Comparison of ENCODE assay signal across 14 mouse cellular contexts in genomic region chr4:126885953-126886352, GRCm38 (mm10).
DNase-seq lines count a peak whose midpoint lies in the region; ATAC-seq and TF ChIP-seq lines count a peak whose summit lies in the region.
"Had no signal": no experiment of that assay in that cellular context is flagged by ENCODE, and none has a peak within 500 bp of the region (broad histone marks: within the 10 kb centered on the region; RNA-seq: fewer than 3 reads in every experiment).

No protein-coding gene starts in this region.

- no peak overlapping the region for H3K9ac ChIP-seq in forebrain, embryonic 14.5 days (ENCODE audit: low read length)
- no peak overlapping the region for H3K9ac ChIP-seq in liver, postnatal 0 days (replicated peaks)
- no peak overlapping the region for H3K9ac ChIP-seq in ES-Bruce4 (ENCODE audit: low read depth, poor library complexity, severe bottlenecking)
- H3K9ac ChIP-seq: forebrain, embryonic 15.5 days had no signal

- H3K4me3 ChIP-seq in forebrain, embryonic 14.5 days (ENCODE audit: low read depth, low read length): no peak overlapping the region
- H3K4me3 ChIP-seq in forebrain, embryonic 10.5 days: no peak overlapping the region
- H3K4me3 ChIP-seq in liver, postnatal 0 days (ENCODE audit: low read depth, low read length): no peak overlapping the region
- H3K4me3 ChIP-seq in ES-Bruce4 (ENCODE audit: low read depth, low read length): no peak overlapping the region
- H3K4me3 ChIP-seq: forebrain, embryonic 15.5 days had no signal

- H3K9me3 ChIP-seq in forebrain, embryonic 14.5 days (replicated peaks; ENCODE audit: control insufficient read depth, low read length): no peaks in the 10 kb centered on the region
- no peaks in the 10 kb centered on the region for H3K9me3 ChIP-seq in forebrain, embryonic 10.5 days
- no peaks in the 10 kb centered on the region for H3K9me3 ChIP-seq in liver, postnatal 0 days (ENCODE audit: low read length)
- no peaks in the 10 kb centered on the region for H3K9me3 ChIP-seq in ES-Bruce4 (replicated peaks; ENCODE audit: control insufficient read depth, insufficient read depth, low read length, poor library complexity, severe bottlenecking)
- H3K9me3 ChIP-seq: forebrain, embryonic 15.5 days; G1E had no signal

- no peak for ATAC-seq in forebrain, embryonic 14.5 days
- no peak for ATAC-seq in liver, postnatal 0 days
- no peak for ATAC-seq in erythroid progenitor cell, adult 5-6 weeks (replicated peaks; ENCODE audit: low FRiP score, poor library complexity, severe bottlenecking)
- ATAC-seq: forebrain, embryonic 15.5 days; intestine, embryonic 16.5 days had no signal

- H3K4me2 ChIP-seq in forebrain, embryonic 14.5 days (ENCODE audit: low read length): no peak overlapping the region
- H3K4me2 ChIP-seq in liver, postnatal 0 days (ENCODE audit: low read depth, low read length): no peak overlapping the region
- H3K4me2 ChIP-seq: forebrain, embryonic 15.5 days had no signal

- peaks cover 63% of the 10 kb centered on the region for H3K36me3 ChIP-seq in forebrain, embryonic 14.5 days (ENCODE audit: control insufficient read depth, insufficient read depth, low read length)
- peaks cover 83% of the 10 kb centered on the region for H3K36me3 ChIP-seq in forebrain, embryonic 10.5 days (replicated peaks)
- peaks cover 39% of the 10 kb centered on the region for H3K36me3 ChIP-seq in liver, postnatal 0 days (replicated peaks; ENCODE audit: insufficient read depth, low read length)
- peaks cover 25% of the 10 kb centered on the region for H3K36me3 ChIP-seq in ES-Bruce4 (ENCODE audit: control insufficient read depth, insufficient read depth, low read length, poor library complexity, severe bottlenecking)

- peak; percentile 41 for TF ChIP-seq CTCF in liver, postnatal 0 days (IDR thresholded peaks at IDR 0.05; ENCODE audit: low read depth)
- peak; percentile 13 for TF ChIP-seq CTCF in ES-Bruce4 (IDR thresholded peaks at IDR 0.05; ENCODE audit: low read depth, low read length)

- H3K27ac ChIP-seq in forebrain, embryonic 14.5 days (ENCODE audit: low read depth, low read length): no peak overlapping the region
- no peak overlapping the region for H3K27ac ChIP-seq in forebrain, embryonic 10.5 days
- no peak overlapping the region for H3K27ac ChIP-seq in liver, postnatal 0 days (ENCODE audit: low read depth)
- H3K27ac ChIP-seq in ES-Bruce4 (ENCODE audit: insufficient read depth, low read length): no peak overlapping the region
- H3K27ac ChIP-seq: forebrain, embryonic 15.5 days had no signal

- no peak for TF ChIP-seq POLR2A in ES-Bruce4 (IDR thresholded peaks at IDR 0.05; ENCODE audit: insufficient read depth, low read length)

- DNase-seq in forebrain, embryonic 14.5 days (ENCODE audit: low spot score): peak; percentile 44
- no peak for DNase-seq in forebrain, embryonic 10.5 days (ENCODE audit: extremely low spot score, low spot score)
- no peak for DNase-seq in liver, postnatal 0 days
- DNase-seq in liver: no peak
- peak; percentile 29 for DNase-seq in embryo, embryonic 11 days
- DNase-seq in layer of hippocampus, adult 11-12 months (ENCODE audit: low spot score): no peak
- DNase-seq: adrenal gland, adult 2 months; heart, postnatal 14 days; lung, adult 2 months had no signal

- TF ChIP-seq EP300 in liver, postnatal 0 days (IDR thresholded peaks at IDR 0.05; ENCODE audit: low read depth): no peak
- TF ChIP-seq EP300 in ES-Bruce4 (IDR thresholded peaks at IDR 0.05; ENCODE audit: insufficient read depth, low read depth, low read length): no peak

- H3K27me3 ChIP-seq in forebrain, embryonic 14.5 days (replicated peaks; ENCODE audit: control insufficient read depth, insufficient read depth, low read length): no peaks in the 10 kb centered on the region
- H3K27me3 ChIP-seq in forebrain, embryonic 10.5 days (ENCODE audit: poor library complexity, severe bottlenecking): no peaks in the 10 kb centered on the region
- H3K27me3 ChIP-seq in liver, postnatal 0 days (ENCODE audit: insufficient read depth, low read length): no peaks in the 10 kb centered on the region
- no peaks in the 10 kb centered on the region for H3K27me3 ChIP-seq in ES-Bruce4 (ENCODE audit: control insufficient read depth, insufficient read depth, low read length, poor library complexity, severe bottlenecking)
- H3K27me3 ChIP-seq: forebrain, embryonic 15.5 days had no signal

- H3K4me1 ChIP-seq in forebrain, embryonic 14.5 days (ENCODE audit: control insufficient read depth, insufficient read depth, low read length): no peaks in the 10 kb centered on the region
- H3K4me1 ChIP-seq in forebrain, embryonic 10.5 days: no peaks in the 10 kb centered on the region
- no peaks in the 10 kb centered on the region for H3K4me1 ChIP-seq in liver, postnatal 0 days (ENCODE audit: insufficient read depth)
- no peaks in the 10 kb centered on the region for H3K4me1 ChIP-seq in ES-Bruce4 (ENCODE audit: control insufficient read depth, insufficient read depth, low read length)
- H3K4me1 ChIP-seq: forebrain, embryonic 15.5 days had no signal

- 49% methylated on average over 1 of the region's 1 CpGs for WGBS in forebrain, embryonic 14.5 days
- WGBS in forebrain, embryonic 10.5 days: 55% methylated on average over 1 of the region's 1 CpGs
- WGBS in liver, postnatal 0 days (ENCODE audit: insufficient replicate concordance): 74% methylated on average over 1 of the region's 1 CpGs

Comparison
In these comparisons a context has a peak if more than half of its experiments do, and no peak if none do; other contexts are left out.
1. DNase-seq: peak in forebrain, embryonic 14.5 days (single experiment) and embryo, embryonic 11 days (single experiment); none in forebrain, embryonic 10.5 days (single experiment), liver, postnatal 0 days (single experiment), liver (single experiment) and layer of hippocampus, adult 11-12 months (single experiment).